Comparison of ENCODE assay signal across 19 mouse cellular contexts in the genomic region with DNA sequence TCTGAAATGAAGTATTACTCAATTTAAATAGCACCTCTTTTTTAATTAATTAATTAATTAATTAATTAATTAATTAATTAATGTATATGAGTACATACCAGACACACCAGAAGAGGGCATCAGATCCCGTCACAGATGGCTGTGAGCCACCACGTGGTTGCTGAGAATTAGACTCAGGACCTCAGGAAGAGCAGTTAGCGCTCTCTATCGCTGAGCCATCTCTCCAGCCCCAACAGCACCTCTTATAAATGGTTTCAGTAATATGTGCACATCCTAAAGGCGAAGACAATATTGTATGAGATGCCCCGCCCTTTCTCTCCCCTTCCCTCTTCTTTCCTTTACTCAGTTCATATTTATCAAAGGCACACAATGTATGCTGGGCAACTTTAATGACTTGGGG. TPM values are rescaled to one million over a fixed set of nuclear protein-coding genes. Genes with fewer than 3 reads are reported as not detected.
DNase-seq lines count a peak whose midpoint lies in the region; ATAC-seq lines count a peak whose summit lies in the region.
"Had no signal": no experiment of that assay in that cellular context is flagged by ENCODE, and none has a peak within 500 bp of the region (broad histone marks: within the 10 kb centered on the region; RNA-seq: fewer than 3 reads in every experiment).

No protein-coding gene starts in this region.

- H3K27me3 ChIP-seq in midbrain, embryonic 11.5 days (ENCODE audit: control insufficient read depth, insufficient read depth, low read length): no peaks in the 10 kb centered on the region
- no peaks in the 10 kb centered on the region for H3K27me3 ChIP-seq in midbrain, embryonic 16.5 days (ENCODE audit: control insufficient read depth, insufficient read depth, low read depth, low read length)
- H3K27me3 ChIP-seq: CH12.LX, Patski had no signal

- peak; percentile 76 for DNase-seq in heart, adult 11 months
- DNase-seq in heart, adult 9 months (ENCODE audit: low spot score in 2 of 2): no peak
- peak; percentile 73 for DNase-seq in midbrain, embryonic 11.5 days (ENCODE audit: low spot score, missing footprints)
- DNase-seq: adrenal gland, adult 2 months; adrenal gland, adult 8-10 months; adrenal gland, postnatal 10 days; adrenal gland, postnatal 14 days; adrenal gland, postnatal 25 days; adrenal gland, postnatal 36 days; B cell, adult 2 months; cerebellum, adult 11 months; cerebellum, adult 11-12 months; cerebellum, adult 18-20 months had no signal

- no peak overlapping the region for H3K9ac ChIP-seq in midbrain, embryonic 11.5 days (ENCODE audit: low read length)
- H3K9ac ChIP-seq in midbrain, embryonic 16.5 days (ENCODE audit: low read depth, low read length): no peak overlapping the region

- no peaks in the 10 kb centered on the region for H3K36me3 ChIP-seq in midbrain, embryonic 11.5 days (ENCODE audit: control insufficient read depth, insufficient read depth, low read length)
- H3K36me3 ChIP-seq in midbrain, embryonic 16.5 days (ENCODE audit: control insufficient read depth, insufficient read depth, low read length): no peaks in the 10 kb centered on the region
- H3K36me3 ChIP-seq: G1E had no signal

- H3K27ac ChIP-seq in midbrain, embryonic 11.5 days (ENCODE audit: low read depth, low read length): no peak overlapping the region
- H3K27ac ChIP-seq in midbrain, embryonic 16.5 days (ENCODE audit: low read length): no peak overlapping the region

- no peak overlapping the region for H3K4me2 ChIP-seq in midbrain, embryonic 11.5 days
- H3K4me2 ChIP-seq in midbrain, embryonic 16.5 days (ENCODE audit: low read length): no peak overlapping the region

- H3K4me1 ChIP-seq in midbrain, embryonic 11.5 days (ENCODE audit: control insufficient read depth, insufficient read depth, low read length): no peaks in the 10 kb centered on the region
- no peaks in the 10 kb centered on the region for H3K4me1 ChIP-seq in midbrain, embryonic 16.5 days (ENCODE audit: control insufficient read depth, insufficient read depth, low read length)

- no peaks in the 10 kb centered on the region for H3K9me3 ChIP-seq in midbrain, embryonic 11.5 days (ENCODE audit: control insufficient read depth, low read length)
- no peaks in the 10 kb centered on the region for H3K9me3 ChIP-seq in midbrain, embryonic 16.5 days (replicated peaks; ENCODE audit: control insufficient read depth, low read length, poor library complexity, severe bottlenecking)
- H3K9me3 ChIP-seq: G1E had no signal

- 90% methylated on average over 6 of the region's 6 CpGs for WGBS in midbrain, embryonic 11.5 days
- WGBS in midbrain, embryonic 16.5 days: 91% methylated on average over 6 of the region's 6 CpGs

- ATAC-seq in midbrain, embryonic 11.5 days (ENCODE audit: low FRiP score): no peak
- ATAC-seq in midbrain, embryonic 16.5 days: no peak
- ATAC-seq: activated CD4-positive, CD25-positive, alpha-beta regulatory T cell, adult 4 months; CD4-positive, CD25-positive, alpha-beta regulatory T cell, adult 4 months; Patski had no signal

- H3K4me3 ChIP-seq in midbrain, embryonic 11.5 days (ENCODE audit: low read depth, low read length): no peak overlapping the region
- no peak overlapping the region for H3K4me3 ChIP-seq in midbrain, embryonic 16.5 days (ENCODE audit: low read depth, low read length)

RNA-seq across cellular contexts. Expression of a gene that starts 20.8 kb away (rescaled TPM):
- 145 and 150 TPM in 2 replicates for polyA plus RNA-seq in midbrain, embryonic 11.5 days (2014; fragmentation: Nextera tagmentation; extraction: Ambion mirVana)
- polyA plus RNA-seq in midbrain, embryonic 16.5 days (2015; fragmentation: Nextera tagmentation; extraction: Ambion mirVana): 51.6 and 56.2 TPM in 2 replicates

RNA-seq across cellular contexts. Expression of a gene that starts 28.2 kb away (rescaled TPM):
- polyA plus RNA-seq in midbrain, embryonic 11.5 days (2014; fragmentation: Nextera tagmentation; extraction: Ambion mirVana): 0.44 and 0.47 TPM in 2 replicates
- 0.50 and 0.83 TPM in 2 replicates for polyA plus RNA-seq in midbrain, embryonic 16.5 days (2015; fragmentation: Nextera tagmentation; extraction: Ambion mirVana)
- polyA plus RNA-seq: adrenal gland, adult 2 months; G1E had no signal

RNA-seq across cellular contexts. Expression of a gene that starts 28.8 kb away (rescaled TPM):
- polyA plus RNA-seq in midbrain, embryonic 11.5 days (2014; fragmentation: Nextera tagmentation; extraction: Ambion mirVana): 0.11 TPM in 1 of 2 replicates, not detected in the other
- polyA plus RNA-seq in midbrain, embryonic 16.5 days (2015; fragmentation: Nextera tagmentation; extraction: Ambion mirVana): not detected in 2 replicates
- polyA plus RNA-seq: G1E had no signal

Comparison
In these comparisons a context has a peak if more than half of its experiments do, and no peak if none do; other contexts are left out.
1. DNase-seq: peak in heart, adult 11 months (single experiment) and midbrain, embryonic 11.5 days (single experiment); none in heart, adult 9 months (0 of 2).